Mouse (Mus musculus) heart, embryonic 15.5 days (tissue): ENCODE results near the gene Sfxn3. TPM values are rescaled to one million over a fixed set of nuclear protein-coding genes. Genes with fewer than 3 reads are reported as not detected.

Source experiments
- ATAC-seq: fragments of 200-750 bp; cut with Nextera tagmentation; replicated peaks from 2 replicates; pipeline ENCODE4 v1.8.0; 2017; ENCODE audit warnings: low read depth, moderate TSS enrichment; ENCODE audit not compliant: insufficient number of reproducible peaks, insufficient read depth, low FRiP score
- H3K27ac ChIP-seq: fragments of 300-500 bp; sonication (generic); 2 replicates; pipeline ENCODE4 v1.5.1; 2015; ENCODE audit warnings: mild to moderate bottlenecking, inconsistent platforms
- H3K27me3 ChIP-seq: fragments of 300-500 bp; sonication (generic); 2 replicates; pipeline ENCODE4 v1.6.1; 2015; ENCODE audit warnings: inconsistent platforms
- H3K36me3 ChIP-seq: fragments of 300-500 bp; sonication (generic); 2 replicates; pipeline ENCODE4 v1.6.1; 2015; ENCODE audit warnings: mild to moderate bottlenecking, inconsistent platforms
- H3K4me1 ChIP-seq: fragments of 300-500 bp; sonication (generic); replicated peaks from 2 replicates; pipeline ENCODE4 v1.6.1; 2015; ENCODE audit warnings: inconsistent platforms
- H3K4me2 ChIP-seq: fragments of 300-500 bp; sonication (generic); 2 replicates; pipeline ENCODE4 v1.6.1; 2015; ENCODE audit warnings: inconsistent platforms, mild to moderate bottlenecking, moderate library complexity
- H3K4me3 ChIP-seq: fragments of 300-500 bp; sonication (generic); 2 replicates; pipeline ENCODE4 v1.5.1; 2015; ENCODE audit warnings: mild to moderate bottlenecking, inconsistent platforms
- H3K9ac ChIP-seq: fragments of 300-500 bp; sonication (generic); 2 replicates; pipeline ENCODE4 v1.6.1; 2015; ENCODE audit warnings: mild to moderate bottlenecking, inconsistent platforms
- H3K9me3 ChIP-seq: fragments of 300-500 bp; sonication (generic); replicated peaks from 2 replicates; pipeline ENCODE4 v1.6.1; 2016; ENCODE audit warnings: inconsistent platforms
- WGBS: fragments of 180-500 bp; shearing (Covaris S2); methylation state at CpG from one replicate; pipeline ENCODE4 v1.1.7; 2015; ENCODE audit warnings: mixed read lengths; 5-methylcytosine and 5-hydroxymethylcytosine counted together
- polyA plus RNA-seq: library from polyadenylated mRNA; unstranded; fragments of >200 nt; fragmentation: Nextera tagmentation; extraction: Ambion mirVana; gene quantifications from 2 replicates; pipeline ENCODE4 v1.2.1, GENCODE M21; 2015

The Sfxn3 gene
- polyA plus RNA-seq, 1 experiment from 2014 or later: 16.1 TPM

DNA sequence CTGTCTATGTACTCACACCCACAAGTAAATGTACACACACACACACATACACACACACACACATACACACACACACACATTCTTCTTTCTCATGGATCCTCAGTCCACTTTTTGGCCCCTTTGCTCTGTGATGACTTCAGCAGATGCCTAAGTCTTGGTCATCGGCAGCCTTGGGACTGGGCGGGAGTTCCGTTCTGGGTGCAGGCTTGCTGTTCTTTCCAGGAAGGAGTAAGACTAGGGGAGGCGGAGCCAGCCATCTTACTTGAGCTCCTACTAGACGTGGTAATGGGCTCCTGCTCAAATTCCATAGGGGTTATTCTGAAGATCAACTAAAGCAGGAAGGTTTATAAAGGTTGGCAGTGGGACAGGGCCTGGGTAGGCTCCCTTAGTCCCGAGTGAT, 27.0 kb upstream of the Sfxn3 start:
- Histone ChIP-seq H3K27me3 (no peaks in the 10 kb centered on the region), H3K4me1 (peaks cover 49% of the 10 kb centered on the region), H3K9me3 (no peaks in the 10 kb centered on the region), H3K36me3 (peaks cover 33% of the 10 kb centered on the region), H3K9ac (no peak overlapping the region), H3K4me2 (peak overlapping the region; percentile 48), H3K4me3 (peak overlapping the region; percentile 15; the same call in 1 of the 2 replicates), H3K27ac (peak overlapping the region; percentile 53)
- ATAC-seq: no peak
- WGBS: 49% methylated on average over 6 of the region's 6 CpGs

DNA sequence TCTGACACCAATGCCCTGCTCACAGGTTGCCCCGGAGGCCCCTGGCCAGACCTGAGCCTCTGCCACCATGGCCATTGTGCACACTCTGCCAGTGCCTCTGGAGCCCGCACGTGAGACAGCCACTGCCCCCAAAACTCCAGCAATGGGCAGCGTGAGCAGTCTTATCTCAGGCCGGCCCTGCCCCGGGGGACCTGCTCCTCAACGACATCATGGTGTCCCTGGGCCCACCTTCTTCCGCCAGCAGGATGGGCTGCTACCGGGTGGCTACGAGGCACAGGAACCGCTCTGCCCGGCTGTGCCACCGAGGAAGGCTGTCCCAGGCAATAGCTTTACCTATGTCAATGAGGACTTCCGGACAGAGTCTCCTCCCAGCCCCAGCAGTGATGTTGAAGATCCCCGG, 25.9 kb upstream of the Sfxn3 start:
- Histone ChIP-seq H3K4me1 (peaks cover 49% of the 10 kb centered on the region), H3K4me3 (0 out of 2 replicates have a peak overlapping the region, but pooled peaks have one; percentile 7), H3K4me2 (peak overlapping the region; percentile 48; the same call in 1 of the 2 replicates), H3K27ac (no peak overlapping the region), H3K9me3 (no peaks in the 10 kb centered on the region), H3K27me3 (no peaks in the 10 kb centered on the region), H3K9ac (peak overlapping the region; percentile 36; the same call in 1 of the 2 replicates), H3K36me3 (peaks cover 43% of the 10 kb centered on the region)
- 79% methylated on average over 15 of the region's 15 CpGs for WGBS
- no peak for ATAC-seq

DNA sequence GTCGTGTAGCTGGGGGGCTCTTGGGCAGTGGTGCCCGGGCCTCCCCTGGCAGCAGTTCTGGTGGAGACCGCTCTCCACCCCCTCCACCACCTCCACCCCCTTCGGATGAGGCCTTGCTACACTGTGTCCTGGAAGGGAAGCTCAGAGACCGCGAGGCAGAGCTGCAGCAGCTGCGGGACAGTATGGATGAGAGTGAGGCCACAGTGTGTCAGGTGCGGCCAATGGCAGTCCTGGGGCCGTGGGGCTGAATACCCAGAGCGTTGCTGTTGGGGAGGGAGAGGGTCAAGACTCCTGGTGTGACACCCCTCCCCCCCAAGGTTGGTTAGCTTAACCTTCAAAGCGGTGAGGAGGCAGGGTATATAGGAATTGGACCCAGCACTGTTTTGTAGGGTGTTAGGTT, 23.3 kb upstream of the Sfxn3 start:
- Histone ChIP-seq H3K27me3 (no peaks in the 10 kb centered on the region), H3K27ac (no peak overlapping the region), H3K4me3 (no peak overlapping the region), H3K4me2 (no peak overlapping the region), H3K36me3 (peaks cover 63% of the 10 kb centered on the region), H3K9ac (no peak overlapping the region), H3K4me1 (peaks cover 46% of the 10 kb centered on the region), H3K9me3 (no peaks in the 10 kb centered on the region)
- ATAC-seq: no peak
- 83% methylated on average over 11 of the region's 11 CpGs for WGBS

DNA sequence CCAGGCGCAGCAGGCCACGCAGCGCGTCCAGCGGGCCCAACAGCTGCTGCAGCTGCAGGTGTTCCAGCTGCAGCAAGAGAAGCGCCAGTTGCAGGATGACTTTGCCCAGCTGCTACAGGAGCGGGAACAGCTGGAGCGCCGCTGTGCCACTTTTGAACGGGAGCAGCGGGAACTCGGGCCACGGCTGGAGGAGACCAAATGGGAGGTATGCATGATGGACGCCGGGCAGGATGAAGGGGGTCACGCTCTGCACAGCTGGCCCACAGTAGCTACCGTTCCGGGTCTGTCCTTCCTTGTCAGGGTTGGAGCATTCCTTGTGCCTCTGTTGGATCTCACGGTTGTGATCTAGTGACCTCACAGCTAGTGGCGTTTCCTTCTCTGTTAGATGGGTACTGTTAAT, 22.5 kb upstream of the Sfxn3 start:
- Histone ChIP-seq H3K27ac (no peak overlapping the region), H3K9me3 (no peaks in the 10 kb centered on the region), H3K36me3 (peaks cover 63% of the 10 kb centered on the region), H3K9ac (no peak overlapping the region), H3K4me3 (no peak overlapping the region), H3K4me2 (no peak overlapping the region), H3K4me1 (peaks cover 38% of the 10 kb centered on the region), H3K27me3 (no peaks in the 10 kb centered on the region)
- ATAC-seq: no peak
- WGBS: 90% methylated on average over 20 of the region's 20 CpGs

DNA sequence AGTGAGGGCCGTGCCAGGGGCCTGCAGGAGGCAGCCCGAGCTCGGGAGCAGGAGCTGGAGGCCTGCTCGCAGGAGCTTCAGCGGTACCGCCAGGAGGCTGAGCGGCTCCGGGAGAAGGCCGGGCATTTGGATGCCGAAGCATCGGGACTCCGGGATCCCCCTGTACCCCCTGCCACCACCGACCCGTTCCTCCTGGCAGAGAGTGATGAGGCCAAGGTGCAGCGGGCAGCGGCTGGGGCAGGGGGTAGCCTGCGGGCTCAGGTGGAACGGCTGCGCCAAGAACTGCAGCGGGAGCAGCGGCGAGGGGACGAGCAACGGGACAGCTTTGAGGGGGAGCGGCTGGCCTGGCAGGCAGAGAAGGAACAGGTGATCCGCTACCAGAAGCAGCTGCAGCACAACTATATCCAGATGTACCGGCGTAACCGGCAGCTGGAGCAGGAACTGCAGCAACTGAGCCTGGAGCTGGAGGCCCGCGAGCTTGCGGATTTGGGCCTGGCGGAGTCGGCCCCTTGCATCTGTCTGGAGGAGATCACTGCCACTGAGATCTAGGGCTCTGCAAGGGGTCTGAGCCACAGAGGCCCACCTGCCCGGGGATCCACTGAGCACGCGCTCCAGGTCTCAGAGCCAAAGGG, 21.2 kb upstream of the Sfxn3 start:
- Histone ChIP-seq H3K27me3 (no peaks in the 10 kb centered on the region), H3K4me2 (no peak overlapping the region), H3K27ac (no peak overlapping the region), H3K4me3 (no peak overlapping the region), H3K9me3 (no peaks in the 10 kb centered on the region), H3K36me3 (peaks cover 63% of the 10 kb centered on the region), H3K9ac (no peak overlapping the region), H3K4me1 (peaks cover 37% of the 10 kb centered on the region)
- WGBS: 85% methylated on average over 37 of the region's 37 CpGs
- ATAC-seq: no peak

DNA sequence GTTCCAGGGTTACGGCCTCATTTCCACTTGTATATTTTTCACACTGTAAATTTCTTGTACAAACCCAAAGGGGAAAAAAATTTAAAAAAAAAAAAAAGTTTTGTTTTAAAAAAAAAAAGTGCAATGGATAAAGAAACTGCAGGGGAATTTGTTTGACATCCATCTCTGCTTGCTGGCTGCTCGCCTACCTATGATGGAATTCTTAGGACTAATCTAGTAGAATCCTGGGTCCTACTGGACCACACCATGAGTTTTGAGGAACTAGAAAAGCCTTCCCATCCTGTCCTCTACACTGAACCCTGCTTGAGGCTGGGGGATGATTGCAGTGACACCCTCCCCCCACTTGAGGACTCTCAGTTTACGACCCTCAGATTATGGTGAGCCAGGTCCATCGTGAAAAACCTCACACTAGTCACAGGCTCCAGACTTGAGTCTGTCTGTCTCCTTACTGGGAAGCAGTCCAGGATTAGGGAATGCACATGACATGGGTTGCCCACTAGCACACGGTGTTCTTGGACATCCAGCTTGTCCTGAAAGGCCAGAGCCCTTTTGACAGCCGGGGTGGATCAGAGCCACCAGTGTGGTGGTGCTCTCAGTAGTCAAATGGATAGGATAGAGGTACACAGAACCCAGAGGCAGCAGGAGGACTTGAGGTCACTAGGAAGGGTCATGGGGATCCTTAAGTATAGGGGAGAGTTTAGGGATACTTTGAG, 20.2 kb upstream of the Sfxn3 start:
- peaks cover 55% of the 10 kb centered on the region for H3K36me3 ChIP-seq
- H3K4me1 ChIP-seq: peaks cover 36% of the 10 kb centered on the region
- 64% methylated on average over 6 of the region's 6 CpGs for WGBS
- no peak overlapping the region for H3K4me2 ChIP-seq
- H3K27ac ChIP-seq: 0 out of 2 replicates have a peak overlapping the region, but pooled peaks have one; percentile 27
- no peaks in the 10 kb centered on the region for H3K27me3 ChIP-seq
- no peak overlapping the region for H3K4me3 ChIP-seq
- H3K9ac ChIP-seq: no peak overlapping the region
- ATAC-seq: no peak
- no peaks in the 10 kb centered on the region for H3K9me3 ChIP-seq

DNA sequence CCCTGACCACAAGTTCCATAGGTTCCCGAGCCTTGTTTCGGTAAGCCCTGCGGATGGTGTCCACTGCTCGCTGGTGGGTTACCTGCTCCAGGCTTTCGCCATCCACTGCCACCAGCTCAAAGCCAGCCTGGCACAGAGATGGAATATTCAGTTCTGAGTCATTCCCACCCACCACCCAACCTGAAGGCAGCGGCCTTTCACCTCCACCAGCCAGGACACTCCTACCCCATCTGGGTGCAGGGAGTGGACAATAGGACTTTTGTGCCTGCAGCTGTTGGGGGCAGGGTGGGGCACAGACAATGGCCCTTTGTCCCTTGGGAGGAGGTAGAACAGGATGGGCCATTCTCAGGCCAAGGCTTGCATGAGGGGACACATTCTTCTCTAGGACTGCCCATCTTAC, 19.5 kb upstream of the Sfxn3 start:
- H3K36me3 ChIP-seq: peaks cover 47% of the 10 kb centered on the region
- H3K4me3 ChIP-seq: no peak overlapping the region
- WGBS: 87% methylated on average over 6 of the region's 6 CpGs

DNA sequence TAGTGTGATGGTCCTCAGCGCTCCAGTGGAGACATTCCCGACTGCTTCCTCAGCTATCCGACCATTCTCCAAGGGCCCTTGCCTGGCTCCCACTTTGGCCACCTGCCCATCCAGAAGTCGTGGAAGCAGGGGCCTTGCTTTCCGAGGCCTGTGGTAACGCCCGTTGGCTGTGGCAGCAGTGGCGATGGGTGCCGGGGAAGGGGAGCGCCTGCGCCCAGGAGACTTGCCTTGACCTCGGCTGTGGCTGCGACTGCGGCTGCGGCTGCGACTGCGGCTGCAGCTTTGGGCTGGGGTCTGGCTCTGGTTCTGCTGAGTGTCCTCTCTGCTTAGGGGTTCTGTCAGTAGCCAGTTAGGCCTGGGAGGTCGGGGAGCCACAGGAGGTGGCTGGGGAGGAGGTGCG, 18.6 kb upstream of the Sfxn3 start:
- Histone ChIP-seq H3K4me3 (no peak overlapping the region), H3K27ac (no peak overlapping the region), H3K9me3 (no peaks in the 10 kb centered on the region), H3K4me2 (no peak overlapping the region), H3K36me3 (peaks cover 44% of the 10 kb centered on the region), H3K27me3 (no peaks in the 10 kb centered on the region), H3K9ac (no peak overlapping the region), H3K4me1 (peaks cover 43% of the 10 kb centered on the region)
- no peak for ATAC-seq
- WGBS: 51% methylated on average over 19 of the region's 19 CpGs

More for the DNA sequence above, 19.5 kb upstream of the Sfxn3 start:
- Histone ChIP-seq H3K27me3 (no peaks in the 10 kb centered on the region), H3K9ac (no peak overlapping the region), H3K4me2 (no peak overlapping the region), H3K9me3 (no peaks in the 10 kb centered on the region), H3K4me1 (peaks cover 43% of the 10 kb centered on the region), H3K27ac (no peak overlapping the region)
- no peak for ATAC-seq

DNA sequence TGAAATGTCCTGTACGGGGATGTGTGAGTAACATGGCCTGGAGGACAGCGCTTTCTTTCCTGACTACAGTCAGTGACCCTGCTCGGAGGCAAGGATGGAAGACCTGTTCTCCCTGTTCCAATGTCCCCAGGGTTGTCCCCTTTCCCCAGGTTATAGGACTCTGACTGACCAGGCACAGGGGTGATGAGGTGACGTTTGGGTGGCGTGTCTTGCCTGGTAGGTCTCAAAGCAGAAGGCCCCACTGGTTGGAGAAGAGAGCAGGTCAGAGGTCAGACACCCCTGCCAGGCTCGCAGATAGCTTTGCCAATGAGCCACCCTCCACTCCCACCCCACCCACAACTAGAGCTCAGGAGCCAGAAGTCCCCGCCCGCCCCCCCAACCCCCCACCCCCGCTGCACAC, 17.7 kb upstream of the Sfxn3 start:
- H3K4me3 ChIP-seq: no peak overlapping the region
- 59% methylated on average over 9 of the region's 9 CpGs for WGBS
- no peak for ATAC-seq
- no peak overlapping the region for H3K4me2 ChIP-seq
- no peaks in the 10 kb centered on the region for H3K27me3 ChIP-seq
- H3K9me3 ChIP-seq: no peaks in the 10 kb centered on the region
- H3K27ac ChIP-seq: no peak overlapping the region
- peaks cover 37% of the 10 kb centered on the region for H3K36me3 ChIP-seq
- no peak overlapping the region for H3K9ac ChIP-seq
- peaks cover 39% of the 10 kb centered on the region for H3K4me1 ChIP-seq

DNA sequence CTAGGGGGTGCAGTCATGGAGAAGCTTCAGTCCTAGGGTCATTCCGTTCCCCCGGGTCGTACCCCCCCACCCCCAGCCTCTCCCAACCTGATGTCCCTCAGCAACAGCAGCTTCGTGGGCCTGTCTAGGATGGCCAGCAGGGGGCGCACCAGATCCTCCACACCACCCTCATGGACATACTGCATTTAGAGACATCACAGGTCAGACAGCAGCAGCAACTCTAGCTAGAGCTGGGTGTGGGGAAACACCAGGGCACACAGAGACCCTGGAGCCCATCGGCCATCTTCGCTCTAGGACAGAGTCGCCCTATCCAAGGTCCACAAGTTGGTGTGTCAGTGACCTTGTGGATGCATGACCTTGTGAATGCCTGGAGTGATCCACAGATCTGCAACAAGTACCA, 17.2 kb upstream of the Sfxn3 start:
- peak; percentile 14; the same call in 1 of the 2 replicates for ATAC-seq
- peak overlapping the region; percentile 57 for H3K4me2 ChIP-seq

DNA sequence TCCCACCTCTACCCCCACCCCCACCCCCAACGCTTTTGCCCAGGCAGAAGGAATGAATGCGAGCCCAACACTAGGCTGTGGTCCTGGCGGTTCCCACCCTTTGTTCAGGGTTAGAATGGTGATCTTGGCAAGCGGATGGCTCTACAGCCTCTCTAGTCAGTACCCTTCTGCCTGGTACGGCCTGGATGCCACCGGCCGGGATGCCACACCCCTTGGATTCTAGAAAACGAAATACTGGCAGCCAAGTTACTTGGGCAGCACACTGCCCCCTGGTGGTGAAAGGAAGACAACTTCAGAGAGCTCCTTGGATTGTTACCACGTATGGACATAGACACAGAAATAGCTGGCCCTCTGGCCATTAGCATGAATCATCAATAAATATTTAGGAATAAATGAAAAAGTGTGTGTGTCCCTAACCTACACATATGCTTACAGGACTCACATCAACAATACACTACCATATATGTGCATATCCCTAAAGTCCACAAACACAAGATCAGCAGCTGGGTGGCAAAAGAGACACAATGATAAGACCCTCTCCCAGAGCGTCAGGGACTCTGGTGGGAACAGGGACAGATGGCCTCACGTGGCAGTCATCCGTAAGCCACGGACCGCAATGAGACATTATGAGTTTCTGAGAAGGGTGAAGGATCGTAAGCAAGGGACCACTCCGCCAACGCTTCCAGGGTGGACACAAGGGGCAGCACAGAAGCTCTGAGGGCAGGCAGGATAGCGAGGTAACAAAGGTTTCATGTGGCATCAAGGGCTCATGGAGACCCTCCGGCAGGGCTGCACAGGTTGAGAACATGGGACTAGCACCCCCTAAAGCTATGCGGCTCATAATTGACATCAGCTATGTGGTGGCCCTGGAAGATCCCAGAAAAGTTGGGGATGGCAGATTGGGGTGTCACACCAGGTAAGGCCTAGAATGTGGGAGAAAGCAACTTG, 16.3 kb upstream of the Sfxn3 start:
- WGBS: 36% methylated on average over 20 of the region's 20 CpGs
- Histone ChIP-seq H3K4me3 (peak overlapping the region; percentile 16), H3K27ac (peak overlapping the region; percentile 35), H3K27me3 (peaks cover 4% of the 10 kb centered on the region; the same call in 1 of the 2 replicates), H3K9me3 (no peaks in the 10 kb centered on the region), H3K9ac (no peak overlapping the region), H3K4me2 (peak overlapping the region; percentile 57), H3K36me3 (peaks cover 24% of the 10 kb centered on the region), H3K4me1 (peaks cover 39% of the 10 kb centered on the region)
- ATAC-seq: peak; percentile 40

More for the DNA sequence above, 17.2 kb upstream of the Sfxn3 start:
- Histone ChIP-seq H3K9ac (no peak overlapping the region), H3K27ac (peak overlapping the region; percentile 35), H3K27me3 (no peaks in the 10 kb centered on the region), H3K36me3 (peaks cover 33% of the 10 kb centered on the region), H3K4me3 (no peak overlapping the region), H3K9me3 (no peaks in the 10 kb centered on the region), H3K4me1 (peaks cover 39% of the 10 kb centered on the region)
- 34% methylated on average over 8 of the region's 8 CpGs for WGBS
